Mouse (Mus musculus) erythroblast, embryonic 14.5 days (primary cell): ENCODE results near the gene Zbtb4.

Experiments used
- GATA1 ChIP-seq: IDR thresholded peaks from 2 replicates; pipeline ENCODE4 v1.6.1; 2012; ENCODE audit warnings: low read length, inconsistent platforms, mixed read lengths
- TAL1 ChIP-seq: IDR thresholded peaks from 3 replicates; pipeline ENCODE4 v1.6.1; 2012; ENCODE audit warnings: low read length, inconsistent platforms, mixed read lengths

DNA sequence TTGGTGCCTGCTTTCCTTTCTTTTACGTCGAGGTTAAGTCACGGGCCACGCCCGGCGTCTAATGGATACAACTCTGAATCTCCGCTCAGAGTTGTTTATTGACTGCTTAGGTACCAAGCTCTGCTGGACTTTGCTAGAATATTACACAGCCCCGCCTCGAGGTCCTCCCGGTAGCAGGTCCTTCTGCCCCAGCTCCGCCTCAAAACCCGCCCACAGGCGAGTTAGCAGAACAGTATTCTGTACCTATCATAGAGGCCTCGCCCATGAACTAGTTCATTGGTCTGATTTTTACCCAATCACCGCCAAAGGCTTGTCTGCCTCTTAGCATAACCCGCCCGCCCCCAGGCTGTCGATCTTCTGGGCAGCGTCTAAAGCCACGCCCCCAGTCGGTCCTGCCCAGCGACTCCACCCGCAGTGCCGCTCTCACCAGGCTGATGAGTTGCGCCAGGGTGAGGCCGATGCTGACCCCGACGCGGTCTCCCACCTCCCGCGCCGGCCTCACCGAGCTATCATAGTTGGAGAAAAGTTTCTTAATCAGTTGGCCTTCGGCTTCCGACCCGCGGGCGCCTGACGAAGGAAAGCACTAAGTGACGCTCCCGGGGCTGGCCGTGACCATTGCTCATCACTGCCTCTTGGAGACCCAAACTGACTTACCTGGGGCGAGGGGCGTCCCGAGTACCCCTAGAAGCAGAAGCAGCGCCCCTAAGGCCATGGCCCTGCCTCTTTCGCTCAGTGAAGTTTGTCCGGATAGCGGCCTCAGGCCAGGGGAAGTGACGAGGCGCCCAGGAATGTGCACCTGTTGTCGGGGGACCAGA lies 29.7 kb downstream of the Zbtb4 start, which contains the start of gene Chrnb1:
- TF ChIP-seq TAL1 (no peak), GATA1 (no peak)
